Mouse (Mus musculus): ENCODE measurements around the gene Maml3.

The Maml3 gene

GRCm38 (mm10) chr3:51702701-51703286 is 402.1 kb downstream of the Maml3 start:
- DNase-seq (ENCODE audit: low spot score): no peak

DNA sequence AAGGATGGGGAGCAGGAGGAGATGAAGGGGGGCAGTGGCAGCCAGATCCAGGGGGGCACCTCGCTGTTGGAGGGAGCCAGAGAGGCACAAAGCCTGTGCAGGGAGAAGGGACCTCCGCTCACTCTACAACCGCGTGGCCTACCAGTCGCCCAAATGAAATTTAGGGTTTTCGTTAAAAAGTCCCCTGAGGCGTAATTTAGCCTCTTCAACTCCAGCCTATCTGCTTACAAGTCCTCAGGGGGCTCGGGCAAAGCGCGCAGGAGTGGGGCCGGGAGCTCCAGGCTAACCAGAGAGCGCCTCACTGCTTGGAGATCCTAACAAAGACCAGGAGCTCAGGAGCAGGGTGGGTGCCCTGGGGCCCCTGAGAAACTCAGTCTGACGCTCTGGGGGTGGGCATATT is 402.9 kb downstream of the Maml3 start:
- no peak for DNase-seq (ENCODE audit: low spot score)

DNA sequence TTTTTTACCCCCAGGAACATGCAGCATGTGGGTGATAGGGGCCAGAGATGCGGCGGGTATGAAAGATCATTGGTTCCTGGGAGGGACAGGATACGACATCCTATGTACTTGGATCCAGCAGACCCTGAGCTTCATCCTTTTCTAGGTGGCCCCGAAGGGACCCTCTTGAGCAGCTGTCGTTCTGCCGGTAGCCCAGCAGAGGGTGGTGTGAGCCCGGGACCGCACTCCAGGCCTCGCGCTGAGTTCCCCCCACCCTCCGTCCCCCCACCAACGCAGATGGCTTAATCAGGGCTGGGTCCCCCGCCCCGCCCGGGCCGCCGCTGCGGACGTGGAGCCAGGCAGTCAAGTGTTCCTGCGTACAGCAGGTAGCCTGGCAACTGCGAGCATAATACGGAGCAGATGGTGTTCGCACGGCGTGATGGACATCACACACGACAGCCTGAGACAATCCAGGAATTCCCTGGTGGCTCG is 403.6 kb downstream of the Maml3 start:
- DNase-seq (ENCODE audit: low spot score): peak; percentile 33

GRCm38 (mm10) chr3:51700731-51701280 is 404.1 kb downstream of the Maml3 start:
- no peak for DNase-seq (ENCODE audit: low spot score)

GRCm38 (mm10) chr3:51700123-51700522 is 404.8 kb downstream of the Maml3 start:
- DNase-seq (ENCODE audit: low spot score): no peak

DNA sequence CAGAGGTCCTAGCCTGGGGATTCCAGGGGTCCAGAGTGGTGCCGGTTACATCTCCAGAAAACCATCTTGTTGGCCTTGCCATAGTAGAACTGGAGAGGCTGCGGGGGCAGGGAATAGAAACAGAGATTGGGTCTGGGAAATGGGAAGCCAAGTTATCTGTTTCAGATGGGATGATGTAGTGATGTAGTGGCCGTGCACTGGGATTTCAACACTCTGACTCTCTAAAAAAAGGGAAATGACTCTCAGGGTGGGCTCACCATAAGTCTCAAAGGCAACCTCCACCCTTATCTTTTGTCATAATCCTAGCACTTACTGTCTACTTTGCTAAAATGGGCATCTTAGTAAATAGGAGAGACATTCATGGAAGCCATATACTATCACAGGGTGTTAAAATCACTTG is 406.9 kb downstream of the Maml3 start:
- no peak for DNase-seq (ENCODE audit: low spot score)

DNA sequence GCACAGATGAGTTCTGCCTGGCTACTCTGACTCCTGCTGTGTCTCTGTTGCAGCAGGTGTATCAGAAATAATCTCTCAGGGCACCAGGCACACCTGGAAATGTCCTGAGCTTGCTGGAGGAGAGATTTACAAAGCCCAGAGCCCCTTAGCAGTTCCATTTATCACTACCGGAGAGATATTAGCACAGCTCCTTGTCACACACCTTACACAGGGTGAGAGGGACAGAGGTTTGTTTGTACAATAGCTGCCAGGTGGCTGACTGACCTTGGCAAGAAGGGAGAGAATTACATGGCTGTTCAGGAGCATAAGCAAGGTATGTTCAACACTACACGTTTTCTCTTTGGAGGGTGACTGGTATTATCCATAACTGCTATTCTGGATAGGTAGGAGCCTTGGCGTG is 409.2 kb downstream of the Maml3 start:
- DNase-seq (ENCODE audit: low spot score): no peak

GRCm38 (mm10) chr3:51694576-51694975 is 410.3 kb downstream of the Maml3 start:
- DNase-seq (ENCODE audit: low spot score): no peak

DNA sequence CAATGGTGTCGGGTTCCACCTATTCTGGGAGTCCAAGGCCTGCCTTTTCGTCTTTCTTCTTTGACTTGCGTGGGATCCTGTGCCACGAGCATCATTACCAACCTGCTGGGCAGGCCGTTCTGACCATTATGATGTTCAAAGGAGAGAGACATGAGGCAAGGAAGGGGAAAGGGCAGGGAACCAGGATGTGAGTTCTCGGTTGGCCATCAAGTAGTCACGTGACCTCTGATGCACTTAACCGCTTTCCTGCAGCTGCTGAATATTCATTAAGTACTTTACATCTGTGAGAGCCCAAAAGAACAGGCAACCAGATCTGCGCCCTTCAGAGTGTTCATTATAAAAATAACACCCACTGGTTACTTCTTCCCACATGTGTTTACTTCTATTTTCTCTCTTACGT is 411.7 kb downstream of the Maml3 start:
- no peak for DNase-seq (ENCODE audit: low spot score)

GRCm38 (mm10) chr3:51688725-51689124 is 416.2 kb downstream of the Maml3 start:
- no peak for DNase-seq (ENCODE audit: low spot score)

GRCm38 (mm10) chr3:51686791-51687190 is 418.1 kb downstream of the Maml3 start:
- DNase-seq (ENCODE audit: low spot score): no peak

GRCm38 (mm10) chr3:51686316-51686715 is 418.6 kb downstream of the Maml3 start:
- DNase-seq (ENCODE audit: low spot score): no peak

- no peak for DNase-seq (ENCODE audit: low spot score)
These were observed 419.3 kb downstream of the Maml3 start for GRCm38 (mm10) chr3:51685539-51685938.

- no peak for DNase-seq (ENCODE audit: low spot score)
These were observed 429.9 kb downstream of the Maml3 start for GRCm38 (mm10) chr3:51674963-51675362.

- no peak for DNase-seq (ENCODE audit: low spot score)
These were observed 431.3 kb downstream of the Maml3 start for GRCm38 (mm10) chr3:51673408-51674086.

GRCm38 (mm10) chr3:51672631-51673030 is 432.2 kb downstream of the Maml3 start:
- no peak for DNase-seq (ENCODE audit: low spot score)

DNA sequence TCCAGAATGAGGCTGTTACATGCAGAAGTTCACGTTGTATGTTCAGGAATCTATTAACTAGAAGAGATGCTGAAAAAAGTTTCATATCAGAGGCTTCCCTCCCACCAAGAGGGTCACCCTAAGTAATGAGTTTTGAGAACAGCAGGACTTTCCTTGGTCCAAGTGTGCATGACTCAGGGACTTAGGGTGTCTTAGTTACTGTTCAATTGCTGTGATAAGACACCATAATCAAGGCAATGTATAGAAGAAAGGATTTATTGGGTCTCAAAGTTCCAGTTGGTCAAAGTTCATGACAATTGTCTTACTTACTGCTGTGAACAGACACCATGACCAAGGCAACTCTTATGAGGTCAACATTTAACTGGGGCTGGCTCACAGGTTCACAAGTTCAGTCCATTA is 433.8 kb downstream of the Maml3 start:
- DNase-seq (ENCODE audit: low spot score): no peak

DNA sequence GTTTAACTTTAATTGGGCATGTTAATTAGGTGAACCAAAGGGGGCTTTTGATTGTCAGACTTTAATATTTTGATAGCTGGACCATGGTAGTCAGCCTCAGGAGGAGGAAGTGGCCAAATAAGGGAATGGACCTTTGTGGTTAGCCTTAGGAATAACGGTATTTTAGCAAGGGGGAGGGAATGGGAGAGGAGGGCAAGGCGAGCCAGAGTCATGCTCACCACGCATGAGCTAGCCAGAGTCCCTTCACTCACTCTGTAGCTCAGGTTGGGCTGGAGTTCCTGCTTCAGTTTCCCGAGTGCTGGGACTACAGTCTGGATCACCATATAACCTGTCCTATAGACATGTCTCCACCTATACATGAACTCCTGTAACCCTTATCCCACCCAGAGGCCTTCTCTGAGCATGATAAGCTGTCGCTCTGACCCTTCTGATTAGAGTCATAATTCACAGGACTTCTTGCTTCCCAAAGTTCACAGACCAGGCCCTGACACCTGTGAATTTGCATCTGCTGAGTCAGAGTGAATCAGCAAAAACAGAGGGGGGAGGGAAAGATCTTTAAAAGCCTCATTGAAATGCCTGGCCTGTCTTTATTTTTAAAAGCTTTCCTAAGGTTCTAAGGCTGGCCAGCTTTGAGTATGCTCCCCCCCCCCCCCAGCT is 434.3 kb downstream of the Maml3 start:
- no peak for DNase-seq (ENCODE audit: low spot score)

- no peak for DNase-seq (ENCODE audit: low spot score)
These were observed 436.3 kb downstream of the Maml3 start for GRCm38 (mm10) chr3:51668607-51669006.

GRCm38 (mm10) chr3:51662557-51662956 is 442.3 kb downstream of the Maml3 start:
- no peak for DNase-seq (ENCODE audit: low spot score)

DNA sequence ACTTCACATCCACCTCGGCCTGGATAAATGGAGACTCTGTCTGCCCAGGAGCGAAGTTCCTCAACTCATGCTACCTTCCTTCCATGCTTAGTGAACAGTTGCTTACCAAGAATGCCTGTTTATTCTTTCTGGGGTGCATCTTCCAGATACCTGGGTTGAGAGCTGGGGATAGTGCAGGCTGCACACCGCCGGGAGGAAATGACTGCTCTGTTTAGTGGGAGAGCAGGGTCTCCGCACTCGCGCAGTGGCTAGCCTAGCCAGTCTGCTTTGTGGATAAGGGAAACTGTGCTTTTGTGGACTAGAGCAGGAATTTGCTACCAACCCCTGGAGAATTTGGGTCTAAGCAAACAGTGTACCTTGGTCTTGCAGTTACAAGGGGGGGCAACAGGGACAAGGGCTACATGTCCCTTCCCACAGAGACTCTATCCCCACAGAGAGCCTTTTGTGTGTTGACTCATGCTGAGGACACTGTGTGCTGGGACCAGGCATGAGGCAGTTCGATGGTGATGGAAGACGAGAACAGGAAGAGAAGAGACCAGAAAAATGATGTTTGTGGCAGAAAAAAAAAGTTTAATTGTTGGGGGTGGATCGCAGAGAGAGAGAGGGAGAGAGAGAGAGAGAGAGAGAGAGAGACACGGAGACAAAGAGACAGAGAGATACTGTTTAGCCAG is 442.9 kb downstream of the Maml3 start:
- DNase-seq (ENCODE audit: low spot score): no peak

DNA sequence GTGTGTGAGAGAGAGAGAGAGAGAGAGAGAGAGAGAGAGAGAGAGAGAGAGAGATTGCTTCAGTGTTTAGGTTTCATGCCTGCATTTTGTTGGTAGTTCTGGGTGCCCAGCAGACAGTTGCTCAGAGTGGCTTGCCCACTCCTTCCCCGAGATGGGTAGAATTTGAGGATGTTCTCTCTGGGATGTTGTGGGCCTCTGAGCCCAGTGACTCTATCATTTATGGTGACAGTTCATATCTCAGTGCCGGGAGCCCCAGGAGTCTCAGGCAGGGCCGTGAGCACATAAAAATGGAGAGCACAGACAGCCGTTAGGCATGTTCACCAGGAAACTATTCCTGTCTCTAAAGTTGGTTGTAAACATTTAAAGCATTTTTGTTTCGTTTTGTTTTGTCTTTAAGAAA is 443.5 kb downstream of the Maml3 start:
- no peak for DNase-seq (ENCODE audit: low spot score)

All from ovary, postnatal 10 days (tissue).